Mouse (Mus musculus) ES-Bruce4 (cell line): ENCODE results near the gene 1110032F04Rik.
"Not testable (repeated sequence)": the region's sequence is repeated elsewhere in the genome, so short reads cannot be mapped to it uniquely, and the experiment has no call there.

Experiments used
- CTCF ChIP-seq: IDR thresholded peaks from one replicate; pipeline ENCODE4 v1.8.1; 2011; ENCODE audit warnings: low read depth, low read length
- POLR2A ChIP-seq: IDR thresholded peaks from one replicate; pipeline ENCODE4 v1.8.1; 2011; ENCODE audit warnings: low read length; ENCODE audit not compliant: insufficient read depth

DNA sequence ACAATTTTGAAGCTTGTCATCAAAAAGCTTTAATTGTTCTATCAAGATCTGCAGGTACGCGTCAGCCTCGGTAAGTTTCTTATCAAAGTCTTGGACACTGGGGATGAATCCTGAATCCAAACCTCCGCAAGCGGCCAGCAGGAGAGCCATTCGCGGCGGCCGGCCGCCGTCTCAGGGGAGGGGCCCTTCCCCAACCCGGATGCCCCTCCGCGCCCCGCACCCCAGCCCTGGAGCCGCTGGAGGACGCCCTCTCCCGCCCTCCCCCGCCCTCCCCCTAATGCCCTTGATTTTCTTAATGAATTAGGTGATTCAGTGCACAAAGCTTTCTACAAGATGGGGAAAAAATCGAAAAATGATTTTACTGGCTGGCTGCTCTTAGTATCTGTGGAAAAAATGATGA is 33.2 kb downstream of the 1110032F04Rik start:
- TF ChIP-seq CTCF, POLR2A: not testable (repeated sequence)
